In the genomic region with DNA sequence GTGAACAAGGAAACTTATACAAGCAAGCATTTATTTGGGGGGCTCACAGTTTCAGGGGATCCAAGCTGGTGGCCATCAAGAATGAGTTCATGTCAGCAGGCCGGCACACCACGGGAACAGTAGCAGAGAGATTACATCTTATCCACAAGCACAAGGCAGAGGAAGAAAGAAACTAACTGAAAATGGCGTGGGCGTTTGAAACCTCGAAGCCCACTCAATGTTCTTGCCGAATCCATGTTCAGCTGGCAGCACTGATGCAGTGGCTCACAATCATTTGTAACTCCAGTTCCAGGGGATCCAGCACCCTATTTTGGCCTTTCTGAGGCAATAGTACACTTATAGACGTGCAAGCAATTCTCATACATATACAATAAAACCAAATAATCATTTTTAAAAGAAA, we compare ENCODE assay signal across 24 mouse cellular contexts.
DNase-seq lines count a peak whose midpoint lies in the region; ATAC-seq and TF ChIP-seq lines count a peak whose summit lies in the region.
"Had no signal": no experiment of that assay in that cellular context is flagged by ENCODE, and none has a peak within 500 bp of the region (broad histone marks: within the 10 kb centered on the region; RNA-seq: fewer than 3 reads in every experiment).

No protein-coding gene starts in this region.

- TF ChIP-seq CTCF in forebrain, postnatal 0 days (IDR thresholded peaks at IDR 0.05; ENCODE audit: low read depth) = no peak

- no peaks in the 10 kb centered on the region for H3K27me3 ChIP-seq in forebrain, embryonic 11.5 days (ENCODE audit: control insufficient read depth, insufficient read depth, low read length)
- no peaks in the 10 kb centered on the region for H3K27me3 ChIP-seq in forebrain, postnatal 0 days (ENCODE audit: insufficient read depth, low read length)
- H3K27me3 ChIP-seq in hindbrain, embryonic 10.5 days (ENCODE audit: insufficient read depth, poor library complexity, severe bottlenecking) = no peaks in the 10 kb centered on the region; the same call in 1 of the 2 replicates
- H3K27me3 ChIP-seq: embryonic facial prominence, embryonic 12.5 days; embryonic facial prominence, embryonic 15.5 days; forebrain, embryonic 15.5 days had no signal

- DNase-seq in forebrain, embryonic 11.5 days (ENCODE audit: low spot score) = peak; percentile 14
- no peak for DNase-seq in forebrain, postnatal 0 days
- peak; percentile 17 for DNase-seq in left cerebral cortex, adult 11 months (ENCODE audit: low spot score)
- DNase-seq in left cerebral cortex, postnatal 10 days (ENCODE audit: extremely low spot score in 1 of 2, low spot score in 2 of 2) = no peak
- DNase-seq in right cerebral cortex, adult 2 months (ENCODE audit: low spot score in 2 of 2) = peak; percentile 35 to 38
- DNase-seq in right cerebral cortex, postnatal 25 days = no peak
- DNase-seq in left cerebral cortex, postnatal 25 days (ENCODE audit: low spot score in 2 of 2) = peak; percentile 38 to 54
- DNase-seq in hindbrain, embryonic 10.5 days (ENCODE audit: low spot score) = no peak
- DNase-seq: adrenal gland, adult 8-10 months; adrenal gland, postnatal 25 days; cerebellum, adult 18-20 months; cerebellum, adult 9-11 months; cerebellum, postnatal 25 days; gastrocnemius, adult 2 months; gastrocnemius, postnatal 14 days; heart, adult 11 months had no signal

- H3K36me3 ChIP-seq in forebrain, embryonic 11.5 days (ENCODE audit: control insufficient read depth, insufficient read depth, low read length) = no peaks in the 10 kb centered on the region
- H3K36me3 ChIP-seq in forebrain, postnatal 0 days (ENCODE audit: insufficient read depth) = no peaks in the 10 kb centered on the region
- H3K36me3 ChIP-seq in hindbrain, embryonic 10.5 days = no peaks in the 10 kb centered on the region
- H3K36me3 ChIP-seq: embryonic facial prominence, embryonic 12.5 days; embryonic facial prominence, embryonic 15.5 days; forebrain, embryonic 12.5 days; forebrain, embryonic 15.5 days; hindbrain, embryonic 13.5 days had no signal

- intact Hi-C loops in left cerebral cortex, postnatal 10 days (cut with DNase I) = no loop called here
- intact Hi-C loops in left cerebral cortex, postnatal 25 days (cut with DNase I) = no loop called here

- H3K27ac ChIP-seq in forebrain, embryonic 11.5 days (ENCODE audit: low read depth, low read length) = no peak overlapping the region
- no peak overlapping the region for H3K27ac ChIP-seq in forebrain, postnatal 0 days (ENCODE audit: low read depth, low read length)
- no peak overlapping the region for H3K27ac ChIP-seq in hindbrain, embryonic 10.5 days
- H3K27ac ChIP-seq: embryonic facial prominence, embryonic 12.5 days; embryonic facial prominence, embryonic 15.5 days; forebrain, embryonic 12.5 days; forebrain, embryonic 15.5 days; gastrocnemius, adult 2 months; hindbrain, embryonic 13.5 days had no signal

- no peak overlapping the region for H3K4me2 ChIP-seq in forebrain, embryonic 11.5 days (ENCODE audit: low read depth, low read length, severe bottlenecking)
- no peak overlapping the region for H3K4me2 ChIP-seq in forebrain, postnatal 0 days (ENCODE audit: low read depth)
- H3K4me2 ChIP-seq: embryonic facial prominence, embryonic 12.5 days; embryonic facial prominence, embryonic 15.5 days; forebrain, embryonic 12.5 days; forebrain, embryonic 15.5 days; heart, embryonic 11.5 days; hindbrain, embryonic 13.5 days had no signal

- 92% methylated on average over 7 of the region's 7 CpGs for WGBS in forebrain, embryonic 11.5 days
- WGBS in forebrain, postnatal 0 days = 91% methylated on average over 7 of the region's 7 CpGs
- WGBS in hindbrain, embryonic 10.5 days = 87% methylated on average over 7 of the region's 7 CpGs

- H3K9me3 ChIP-seq in forebrain, embryonic 11.5 days (ENCODE audit: control insufficient read depth, low read length) = no peaks in the 10 kb centered on the region
- no peaks in the 10 kb centered on the region for H3K9me3 ChIP-seq in forebrain, postnatal 0 days (ENCODE audit: low read length)
- no peaks in the 10 kb centered on the region for H3K9me3 ChIP-seq in hindbrain, embryonic 10.5 days
- H3K9me3 ChIP-seq: embryonic facial prominence, embryonic 12.5 days; embryonic facial prominence, embryonic 15.5 days; forebrain, embryonic 12.5 days; forebrain, embryonic 15.5 days; hindbrain, embryonic 13.5 days had no signal

- H3K4me3 ChIP-seq in forebrain, embryonic 11.5 days (ENCODE audit: low read depth, low read length) = no peak overlapping the region
- no peak overlapping the region for H3K4me3 ChIP-seq in forebrain, postnatal 0 days (ENCODE audit: low read depth, low read length)
- H3K4me3 ChIP-seq in hindbrain, embryonic 10.5 days = no peak overlapping the region
- H3K4me3 ChIP-seq: embryonic facial prominence, embryonic 12.5 days; embryonic facial prominence, embryonic 15.5 days; forebrain, embryonic 12.5 days; forebrain, embryonic 15.5 days; gastrocnemius, adult 2 months; hindbrain, embryonic 13.5 days had no signal

- H3K4me1 ChIP-seq in forebrain, embryonic 11.5 days (replicated peaks; ENCODE audit: control insufficient read depth, insufficient read depth, low read length) = 0 out of 2 replicates have a peak, but pooled peaks cover 2% of the 10 kb centered on the region
- peaks cover 6% of the 10 kb centered on the region; the same call in 1 of the 2 replicates for H3K4me1 ChIP-seq in forebrain, postnatal 0 days (ENCODE audit: insufficient read depth)
- peaks cover 26% of the 10 kb centered on the region for H3K4me1 ChIP-seq in hindbrain, embryonic 10.5 days (replicated peaks)
- H3K4me1 ChIP-seq: embryonic facial prominence, embryonic 15.5 days had no signal

- ATAC-seq in forebrain, embryonic 11.5 days (replicated peaks; ENCODE audit: low FRiP score) = no peak
- no peak for ATAC-seq in forebrain, postnatal 0 days
- ATAC-seq: activated CD4-positive, CD25-positive, alpha-beta regulatory T cell, adult 4 months; forebrain, embryonic 15.5 days; hindbrain, embryonic 16.5 days had no signal

- H3K9ac ChIP-seq in forebrain, embryonic 11.5 days (ENCODE audit: low read length) = no peak overlapping the region
- H3K9ac ChIP-seq in forebrain, postnatal 0 days = no peak overlapping the region
- H3K9ac ChIP-seq: embryonic facial prominence, embryonic 12.5 days; embryonic facial prominence, embryonic 15.5 days; forebrain, embryonic 12.5 days; forebrain, embryonic 15.5 days; hindbrain, embryonic 13.5 days had no signal

Comparison
In these comparisons a context has a peak if more than half of its experiments do, and no peak if none do; other contexts are left out.
1. DNase-seq: peak in forebrain, embryonic 11.5 days (single experiment), left cerebral cortex, adult 11 months (single experiment), right cerebral cortex, adult 2 months (2 of 2) and left cerebral cortex, postnatal 25 days (2 of 2); none in forebrain, postnatal 0 days (single experiment), left cerebral cortex, postnatal 10 days (0 of 2), right cerebral cortex, postnatal 25 days (single experiment) and hindbrain, embryonic 10.5 days (single experiment).